Mouse (Mus musculus): ENCODE data around the gene Dclk2. TPM values are rescaled to one million over a fixed set of nuclear protein-coding genes. Genes with fewer than 3 reads are reported as not detected.

Gene Dclk2
- polyA plus RNA-seq, 1 experiment, result 20.7 TPM

DNA sequence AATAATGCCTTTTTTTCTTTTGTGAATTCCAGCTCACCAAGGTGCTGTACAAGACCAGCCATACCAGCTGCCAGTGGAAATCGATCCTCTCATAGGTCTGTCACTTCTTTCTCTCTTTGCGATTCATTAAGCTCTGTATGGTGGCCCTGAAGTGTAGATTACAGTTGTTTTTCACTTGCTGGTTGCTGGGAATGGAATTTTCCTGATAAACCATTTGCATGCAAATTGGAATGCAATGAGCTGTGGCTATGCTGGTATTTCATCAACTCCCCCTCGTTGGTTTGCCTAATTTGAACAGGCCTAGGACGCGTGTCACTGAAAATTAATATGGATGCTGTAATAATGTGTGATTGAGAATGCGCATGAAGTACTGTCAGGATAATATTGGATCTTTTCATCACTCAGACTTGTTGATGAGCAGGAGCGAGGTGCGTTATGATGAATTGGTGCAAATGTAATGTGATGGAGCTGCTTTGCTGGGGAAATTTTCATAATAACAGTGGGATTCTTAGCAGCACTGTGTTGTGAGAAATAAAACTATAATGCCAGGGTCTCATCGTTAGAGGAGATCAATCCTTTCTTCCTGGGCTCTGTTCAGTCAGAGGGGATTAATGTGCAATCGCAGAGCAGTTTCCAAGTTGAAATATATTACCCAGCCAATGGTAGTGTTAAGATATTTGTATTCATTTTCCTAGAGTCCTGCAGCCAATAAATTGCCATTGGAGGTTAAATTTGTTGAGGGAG is 174.7 kb downstream of the Dclk2 start:
- Histone ChIP-seq H3K27me3 (ENCODE audit: control insufficient read depth, insufficient read depth, low read length, poor library complexity, severe bottlenecking) (no peaks in the 10 kb centered on the region), H3K4me1 (ENCODE audit: control insufficient read depth, insufficient read depth, low read length) (no peaks in the 10 kb centered on the region), H3K9me3 (replicated peaks; ENCODE audit: control insufficient read depth, insufficient read depth, low read length, poor library complexity, severe bottlenecking) (no peaks in the 10 kb centered on the region), H3K27ac (ENCODE audit: insufficient read depth, low read length) (no peak overlapping the region), H3K4me3 (ENCODE audit: low read depth, low read length) (no peak overlapping the region), H3K9ac (ENCODE audit: low read depth, poor library complexity, severe bottlenecking) (no peak overlapping the region), H3K36me3 (ENCODE audit: control insufficient read depth, insufficient read depth, low read length, poor library complexity, severe bottlenecking) (no peaks in the 10 kb centered on the region)
- TF ChIP-seq EP300 (IDR thresholded peaks at IDR 0.05; ENCODE audit: insufficient read depth, low read depth, low read length) (no peak), POLR2A (IDR thresholded peaks at IDR 0.05; ENCODE audit: insufficient read depth, low read length) (no peak), CTCF (IDR thresholded peaks at IDR 0.05; ENCODE audit: low read depth, low read length) (no peak)

GRCm38 (mm10) chr3:86745348-86745747 is 175.3 kb downstream of the Dclk2 start:
- Histone ChIP-seq H3K27ac (ENCODE audit: insufficient read depth, low read length) (no peak overlapping the region), H3K36me3 (ENCODE audit: control insufficient read depth, insufficient read depth, low read length, poor library complexity, severe bottlenecking) (no peaks in the 10 kb centered on the region), H3K4me3 (ENCODE audit: low read depth, low read length) (no peak overlapping the region), H3K27me3 (ENCODE audit: control insufficient read depth, insufficient read depth, low read length, poor library complexity, severe bottlenecking) (no peaks in the 10 kb centered on the region), H3K4me1 (ENCODE audit: control insufficient read depth, insufficient read depth, low read length) (no peaks in the 10 kb centered on the region), H3K9me3 (replicated peaks; ENCODE audit: control insufficient read depth, insufficient read depth, low read length, poor library complexity, severe bottlenecking) (no peaks in the 10 kb centered on the region), H3K9ac (ENCODE audit: low read depth, poor library complexity, severe bottlenecking) (no peak overlapping the region)
- TF ChIP-seq CTCF (IDR thresholded peaks at IDR 0.05; ENCODE audit: low read depth, low read length) (no peak), EP300 (IDR thresholded peaks at IDR 0.05; ENCODE audit: insufficient read depth, low read depth, low read length) (no peak), POLR2A (IDR thresholded peaks at IDR 0.05; ENCODE audit: insufficient read depth, low read length) (no peak)

DNA sequence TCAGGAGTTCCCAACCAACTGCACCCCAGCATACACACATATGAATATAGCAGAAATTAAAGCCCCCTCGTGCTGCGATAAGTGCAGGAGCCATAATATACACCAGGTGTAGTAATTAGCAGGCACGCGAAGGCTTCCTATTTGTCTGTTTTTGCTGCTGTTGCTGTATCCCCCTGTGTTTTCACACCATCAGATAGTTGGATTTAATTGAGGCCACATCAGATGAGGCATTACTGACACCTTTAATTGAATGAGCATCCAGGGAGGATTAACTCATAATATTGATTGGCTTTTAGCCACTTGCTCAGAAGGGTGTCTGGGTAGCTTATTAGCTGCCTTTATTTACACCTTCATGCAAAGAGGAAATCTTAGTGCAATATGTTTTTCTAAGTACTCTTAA is 180.9 kb downstream of the Dclk2 start:
- Histone ChIP-seq H3K9me3 (replicated peaks; ENCODE audit: control insufficient read depth, insufficient read depth, low read length, poor library complexity, severe bottlenecking) (no peaks in the 10 kb centered on the region), H3K4me3 (ENCODE audit: low read depth, low read length) (no peak overlapping the region), H3K9ac (ENCODE audit: low read depth, poor library complexity, severe bottlenecking) (no peak overlapping the region), H3K4me1 (ENCODE audit: control insufficient read depth, insufficient read depth, low read length) (no peaks in the 10 kb centered on the region), H3K36me3 (ENCODE audit: control insufficient read depth, insufficient read depth, low read length, poor library complexity, severe bottlenecking) (no peaks in the 10 kb centered on the region), H3K27ac (ENCODE audit: insufficient read depth, low read length) (no peak overlapping the region), H3K27me3 (ENCODE audit: control insufficient read depth, insufficient read depth, low read length, poor library complexity, severe bottlenecking) (no peaks in the 10 kb centered on the region)
- no peak for TF ChIP-seq POLR2A (IDR thresholded peaks at IDR 0.05; ENCODE audit: insufficient read depth, low read length)
- TF ChIP-seq CTCF (IDR thresholded peaks at IDR 0.05; ENCODE audit: low read depth, low read length), result no peak
- TF ChIP-seq EP300 (IDR thresholded peaks at IDR 0.05; ENCODE audit: insufficient read depth, low read depth, low read length), result no peak

- Histone ChIP-seq H3K36me3 (ENCODE audit: control insufficient read depth, insufficient read depth, low read length, poor library complexity, severe bottlenecking) (no peaks in the 10 kb centered on the region), H3K27ac (ENCODE audit: insufficient read depth, low read length) (no peak overlapping the region), H3K27me3 (ENCODE audit: control insufficient read depth, insufficient read depth, low read length, poor library complexity, severe bottlenecking) (no peaks in the 10 kb centered on the region), H3K4me3 (ENCODE audit: low read depth, low read length) (no peak overlapping the region), H3K4me1 (ENCODE audit: control insufficient read depth, insufficient read depth, low read length) (no peaks in the 10 kb centered on the region), H3K9ac (ENCODE audit: low read depth, poor library complexity, severe bottlenecking) (no peak overlapping the region), H3K9me3 (replicated peaks; ENCODE audit: control insufficient read depth, insufficient read depth, low read length, poor library complexity, severe bottlenecking) (no peaks in the 10 kb centered on the region)
- TF ChIP-seq EP300 (IDR thresholded peaks at IDR 0.05; ENCODE audit: insufficient read depth, low read depth, low read length), result no peak
- no peak for TF ChIP-seq POLR2A (IDR thresholded peaks at IDR 0.05; ENCODE audit: insufficient read depth, low read length)
- no peak for TF ChIP-seq CTCF (IDR thresholded peaks at IDR 0.05; ENCODE audit: low read depth, low read length)
These were observed 181.8 kb downstream of the Dclk2 start for GRCm38 (mm10) chr3:86738831-86739230.

Other genes starting within 250 kb of the Dclk2 start
- 1.9 and 2.8 TPM in 2 replicates for gene Cd1d1, start 78.6 kb upstream of the Dclk2 start, polyA plus RNA-seq (2011; ENCODE audit: insufficient read depth, insufficient read length, low read depth, missing spikeins)